Mouse (Mus musculus) kidney, embryonic 14.5 days (tissue): ENCODE results near the gene Slc36a2. TPM values are rescaled to one million over a fixed set of nuclear protein-coding genes. Genes with fewer than 3 reads are reported as not detected.

Experiments
- ATAC-seq: fragments of 200-750 bp; cut with Nextera tagmentation; 2 replicates; pipeline ENCODE4 v1.8.0; 2017; ENCODE audit warnings: moderate number of reproducible peaks, mild to moderate bottlenecking, moderate TSS enrichment, moderate library complexity; ENCODE audit not compliant: low FRiP score, low TSS enrichment
- H3K27ac ChIP-seq: fragments of 300-500 bp; sonication (generic); 2 replicates; pipeline ENCODE4 v1.5.1; 2014; ENCODE audit warnings: low read depth, mild to moderate bottlenecking, low read length, moderate library complexity, mixed read lengths
- H3K27me3 ChIP-seq: fragments of 300-500 bp; sonication (generic); 2 replicates; pipeline ENCODE4 v1.6.1; 2014; ENCODE audit warnings: mild to moderate bottlenecking, low read length; ENCODE audit not compliant: control insufficient read depth, insufficient read depth
- H3K36me3 ChIP-seq: fragments of 300-500 bp; sonication (generic); 2 replicates; pipeline ENCODE4 v1.6.1; 2014; ENCODE audit warnings: low read length, mixed read lengths; ENCODE audit not compliant: control insufficient read depth, insufficient read depth
- H3K4me1 ChIP-seq: fragments of 300-500 bp; sonication (generic); 2 replicates; pipeline ENCODE4 v1.6.1; 2014; ENCODE audit warnings: low read length, mixed read lengths; ENCODE audit not compliant: control insufficient read depth, insufficient read depth
- H3K4me2 ChIP-seq: fragments of 300-500 bp; sonication (generic); replicated peaks from 2 replicates; pipeline ENCODE4 v1.6.1; 2014; ENCODE audit warnings: low read depth, mild to moderate bottlenecking, low read length
- H3K4me3 ChIP-seq: fragments of 300-500 bp; sonication (generic); 2 replicates; pipeline ENCODE4 v1.5.1; 2014; ENCODE audit warnings: mild to moderate bottlenecking, low read length
- H3K9ac ChIP-seq: fragments of 300-500 bp; sonication (generic); 2 replicates; pipeline ENCODE4 v1.6.1; 2014; ENCODE audit warnings: low read depth, mild to moderate bottlenecking, low read length, moderate library complexity
- H3K9me3 ChIP-seq: fragments of 300-500 bp; sonication (generic); 2 replicates; pipeline ENCODE4 v1.6.1; 2016; ENCODE audit warnings: low read length; ENCODE audit not compliant: control insufficient read depth
- WGBS: fragments of 180-500 bp; shearing (Covaris S2); extraction: QIAGEN DNeasy Blood & Tissue Kit; methylation state at CpG from one replicate; pipeline ENCODE4 v1.1.7; 2014; 5-methylcytosine and 5-hydroxymethylcytosine counted together
- polyA plus RNA-seq: library from polyadenylated mRNA; unstranded; fragments of >200 nt; fragmentation: Nextera tagmentation; extraction: Ambion mirVana; gene quantifications from 2 replicates; pipeline ENCODE4 v1.2.1, GENCODE M21; 2014

Gene Slc36a2
- polyA plus RNA-seq, 1 experiment from 2014 or later, result 0.80 TPM

DNA sequence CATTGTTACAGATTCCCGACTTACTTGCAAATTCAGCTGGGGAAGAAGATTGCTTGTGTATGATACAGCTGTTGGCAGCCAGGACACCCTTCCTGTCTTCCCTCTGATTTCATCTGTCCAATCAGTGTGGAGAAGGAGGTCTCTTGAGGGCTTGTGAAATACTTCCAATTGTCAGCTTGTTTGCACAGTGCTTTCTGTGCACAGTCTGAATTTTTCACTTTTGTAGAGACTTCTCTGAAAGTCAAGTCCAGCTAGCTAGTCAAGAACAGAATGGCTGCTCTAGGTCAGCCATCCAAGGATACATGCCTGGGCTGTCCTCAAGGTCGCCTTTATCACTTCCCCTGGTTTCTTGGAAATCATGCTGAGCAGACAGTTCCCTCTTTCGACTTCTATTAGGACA is 30.1 kb upstream of the Slc36a2 start:
- Histone ChIP-seq H3K27me3 (no peaks in the 10 kb centered on the region), H3K9me3 (peaks cover 3% of the 10 kb centered on the region; the same call in 1 of the 2 replicates), H3K4me1 (0 out of 2 replicates have a peak, but pooled peaks cover 1% of the 10 kb centered on the region), H3K36me3 (peaks cover 3% of the 10 kb centered on the region; the same call in 1 of the 2 replicates), H3K27ac (no peak overlapping the region), H3K4me3 (no peak overlapping the region), H3K9ac (no peak overlapping the region), H3K4me2 (no peak overlapping the region)
- ATAC-seq, result no peak
- WGBS, result 73% methylated on average over 3 of the region's 3 CpGs

DNA sequence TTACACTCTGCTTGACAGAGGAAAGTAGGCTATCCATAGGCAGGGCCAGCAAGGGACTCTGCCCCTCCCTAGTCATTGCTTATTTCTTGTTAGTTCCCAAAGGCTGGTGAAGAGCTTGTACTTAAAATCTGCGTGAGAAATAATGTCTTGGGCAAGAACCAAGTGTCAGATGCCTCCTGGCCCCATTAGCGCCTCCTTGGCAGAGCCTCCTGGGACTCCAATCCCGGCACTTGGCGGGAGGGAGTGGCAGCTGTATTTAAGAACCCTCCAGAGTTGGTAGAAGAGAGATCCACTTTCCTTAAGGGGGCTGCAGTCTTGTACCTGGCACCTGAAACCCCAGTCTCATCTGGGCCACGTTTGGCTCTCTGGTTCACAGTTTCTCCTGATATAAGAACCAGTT is 29.3 kb upstream of the Slc36a2 start:
- Histone ChIP-seq H3K27ac (no peak overlapping the region), H3K9me3 (peaks cover 3% of the 10 kb centered on the region; the same call in 1 of the 2 replicates), H3K9ac (no peak overlapping the region), H3K4me3 (no peak overlapping the region), H3K4me2 (no peak overlapping the region), H3K27me3 (no peaks in the 10 kb centered on the region), H3K36me3 (peaks cover 3% of the 10 kb centered on the region; the same call in 1 of the 2 replicates), H3K4me1 (peaks cover 9% of the 10 kb centered on the region; the same call in 1 of the 2 replicates)
- no peak for ATAC-seq
- 83% methylated on average over 5 of the region's 5 CpGs for WGBS

DNA sequence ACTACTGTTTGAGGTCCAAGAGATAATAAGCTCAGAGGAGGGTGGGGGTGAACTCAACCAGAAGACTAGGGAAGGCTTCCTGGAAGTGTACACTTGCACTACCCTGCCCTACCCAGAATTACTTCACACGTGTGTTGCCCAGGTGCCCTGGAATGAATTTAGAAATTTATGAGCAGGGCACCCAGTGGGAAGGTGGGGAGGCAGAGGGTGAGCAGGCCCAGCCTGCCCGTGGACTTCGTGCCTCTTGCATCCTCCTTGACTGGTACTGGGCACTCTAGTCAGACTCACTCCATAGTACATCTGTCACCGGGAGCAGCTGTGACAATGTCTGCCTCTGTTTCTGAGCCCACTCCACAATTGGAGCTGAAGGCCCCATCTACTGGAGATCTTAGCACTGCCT is 28.6 kb upstream of the Slc36a2 start:
- H3K36me3 ChIP-seq, result no peaks in the 10 kb centered on the region
- no peak overlapping the region for H3K9ac ChIP-seq
- H3K27me3 ChIP-seq, result no peaks in the 10 kb centered on the region
- H3K4me2 ChIP-seq, result no peak overlapping the region
- H3K9me3 ChIP-seq, result peaks cover 3% of the 10 kb centered on the region; the same call in 1 of the 2 replicates
- WGBS, result 91% methylated on average over 4 of the region's 4 CpGs
- no peak overlapping the region for H3K27ac ChIP-seq
- no peak for ATAC-seq
- peaks cover 13% of the 10 kb centered on the region; the same call in 1 of the 2 replicates for H3K4me1 ChIP-seq
- H3K4me3 ChIP-seq, result no peak overlapping the region

DNA sequence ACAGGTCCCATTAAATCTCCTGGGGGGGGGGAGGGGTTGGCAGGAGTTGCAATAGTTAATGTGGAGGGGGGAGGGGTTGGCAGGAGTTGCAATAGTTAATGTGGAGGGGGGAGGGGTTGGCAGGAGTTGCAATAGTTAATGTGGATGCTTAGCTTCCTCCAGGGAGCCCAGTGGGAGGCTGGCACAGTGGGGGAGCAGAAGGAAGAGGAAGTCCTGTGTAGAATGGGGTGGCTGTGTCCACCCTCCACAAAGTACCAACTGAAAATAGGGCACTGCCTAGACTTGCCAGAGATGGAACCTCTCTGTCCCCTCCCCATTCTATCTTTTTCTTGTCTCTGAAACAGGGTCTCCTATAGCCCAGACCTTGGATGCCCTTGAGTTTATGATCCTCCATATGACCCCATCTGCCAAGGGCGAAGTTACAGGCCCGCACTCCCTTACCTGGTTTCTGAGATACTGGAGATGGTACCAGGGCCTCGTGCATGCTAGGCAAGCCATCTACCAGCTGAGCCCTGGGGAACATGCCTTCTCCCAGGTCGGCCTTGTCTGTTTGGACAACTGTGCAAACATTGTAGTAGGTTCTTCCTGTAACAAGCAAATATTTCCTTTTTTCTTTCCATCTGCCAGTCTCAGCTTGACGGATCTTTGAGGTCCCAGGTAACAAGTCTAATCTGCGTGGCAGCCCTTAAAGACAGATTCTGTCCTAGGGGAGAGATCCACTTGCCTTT is 24.9 kb upstream of the Slc36a2 start:
- Histone ChIP-seq H3K27ac (no peak overlapping the region), H3K36me3 (no peaks in the 10 kb centered on the region), H3K27me3 (no peaks in the 10 kb centered on the region), H3K4me2 (no peak overlapping the region), H3K4me1 (peaks cover 17% of the 10 kb centered on the region; the same call in 1 of the 2 replicates), H3K4me3 (no peak overlapping the region), H3K9me3 (peaks cover 3% of the 10 kb centered on the region; the same call in 1 of the 2 replicates), H3K9ac (no peak overlapping the region)
- ATAC-seq, result peak; percentile 74
- WGBS, result 67% methylated on average over 6 of the region's 6 CpGs

DNA sequence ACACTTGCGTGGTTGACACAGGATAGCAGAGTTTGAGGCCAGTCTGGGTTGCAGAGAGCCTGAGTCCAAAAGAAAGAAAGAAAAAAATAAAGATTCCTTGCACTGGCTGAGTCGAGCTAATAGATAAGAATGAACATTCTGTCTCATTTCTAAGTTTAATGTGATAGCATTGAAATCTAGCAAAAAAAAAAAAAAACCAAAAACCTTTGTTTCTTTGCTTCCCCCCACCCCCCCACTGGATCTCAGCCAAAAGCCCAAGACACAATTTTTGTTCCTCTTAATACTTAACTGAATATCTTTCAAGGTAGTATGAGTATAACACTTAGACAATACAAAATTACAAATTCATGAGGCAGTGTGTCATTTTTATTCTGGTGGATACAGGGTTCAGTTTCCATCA is 24.2 kb upstream of the Slc36a2 start:
- H3K27ac ChIP-seq, result no peak overlapping the region
- peaks cover 17% of the 10 kb centered on the region; the same call in 1 of the 2 replicates for H3K4me1 ChIP-seq
- peaks cover 3% of the 10 kb centered on the region; the same call in 1 of the 2 replicates for H3K9me3 ChIP-seq
- 50% methylated on average over 2 of the region's 2 CpGs for WGBS
- no peak overlapping the region for H3K4me3 ChIP-seq
- no peaks in the 10 kb centered on the region for H3K36me3 ChIP-seq
- H3K9ac ChIP-seq, result no peak overlapping the region
- no peaks in the 10 kb centered on the region for H3K27me3 ChIP-seq
- H3K4me2 ChIP-seq, result no peak overlapping the region
- no peak for ATAC-seq

DNA sequence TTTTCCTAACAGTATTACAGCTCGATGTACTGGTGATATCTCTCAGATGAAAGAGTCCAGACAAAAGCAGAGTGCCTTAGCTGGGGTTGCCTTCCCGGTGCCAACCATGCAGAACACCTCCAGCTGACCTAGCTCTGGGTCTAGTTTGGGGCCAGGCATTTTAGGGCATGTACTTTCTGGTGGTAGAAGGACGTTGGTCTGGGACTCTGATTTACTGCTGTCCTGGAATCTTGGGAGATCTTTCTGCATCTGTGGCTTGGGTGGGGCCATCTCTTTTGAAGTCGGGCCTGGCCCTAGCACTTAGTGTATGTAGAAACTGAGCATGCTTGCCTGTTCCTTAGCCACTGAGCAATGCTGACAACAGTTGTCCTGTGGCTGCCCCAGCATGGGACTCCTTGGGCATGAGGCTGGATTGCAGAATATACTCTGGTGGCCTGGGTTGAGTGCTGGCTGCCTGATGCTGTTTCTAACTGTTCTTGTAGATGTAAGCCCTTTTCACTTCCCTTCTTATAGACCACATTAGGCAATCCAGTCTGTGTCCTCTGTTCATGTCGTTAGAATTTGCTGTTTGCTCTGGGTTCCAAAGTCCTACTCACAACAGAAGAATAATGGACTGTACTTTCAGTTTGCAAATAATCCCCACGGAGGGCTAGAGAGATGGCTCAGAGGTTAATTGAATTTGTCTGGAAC is 23.3 kb upstream of the Slc36a2 start:
- 41% methylated on average over 6 of the region's 6 CpGs for WGBS
- Histone ChIP-seq H3K4me1 (peaks cover 17% of the 10 kb centered on the region; the same call in 1 of the 2 replicates), H3K27ac (no peak overlapping the region), H3K9me3 (peaks cover 3% of the 10 kb centered on the region; the same call in 1 of the 2 replicates), H3K4me3 (no peak overlapping the region), H3K4me2 (no peak overlapping the region; the same call in 1 of the 2 replicates), H3K36me3 (no peaks in the 10 kb centered on the region), H3K27me3 (no peaks in the 10 kb centered on the region), H3K9ac (no peak overlapping the region)
- no peak for ATAC-seq

DNA sequence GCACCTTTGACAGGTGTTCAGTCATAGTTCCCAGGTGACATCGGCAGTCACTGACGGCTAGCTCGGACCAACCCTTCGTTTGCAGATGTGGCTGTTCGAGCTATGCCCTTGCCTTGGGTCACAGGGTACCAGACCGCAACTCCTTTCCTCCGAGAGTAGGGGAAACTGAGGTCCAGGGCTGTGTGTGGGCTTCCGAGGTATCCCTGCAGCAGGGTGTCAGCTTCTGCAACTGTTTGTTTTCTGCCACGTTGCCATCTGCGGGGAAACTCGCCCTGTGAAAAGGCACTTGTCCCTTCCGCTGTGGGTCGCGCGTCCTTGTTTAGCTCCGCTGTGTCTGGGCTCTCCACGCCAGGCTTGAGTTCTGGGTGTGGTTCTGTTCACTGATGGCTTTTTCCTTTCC is 19.7 kb upstream of the Slc36a2 start:
- no peak for ATAC-seq
- H3K4me3 ChIP-seq, result peak overlapping the region; percentile 77
- H3K9me3 ChIP-seq, result no peaks in the 10 kb centered on the region
- 6% methylated on average over 17 of the region's 17 CpGs for WGBS
- H3K4me2 ChIP-seq, result peak overlapping the region; percentile 96
- H3K4me1 ChIP-seq, result peaks cover 12% of the 10 kb centered on the region; the same call in 1 of the 2 replicates
- H3K9ac ChIP-seq, result peak overlapping the region; percentile 56
- no peak overlapping the region for H3K27ac ChIP-seq
- no peaks in the 10 kb centered on the region for H3K27me3 ChIP-seq
- H3K36me3 ChIP-seq, result no peaks in the 10 kb centered on the region

DNA sequence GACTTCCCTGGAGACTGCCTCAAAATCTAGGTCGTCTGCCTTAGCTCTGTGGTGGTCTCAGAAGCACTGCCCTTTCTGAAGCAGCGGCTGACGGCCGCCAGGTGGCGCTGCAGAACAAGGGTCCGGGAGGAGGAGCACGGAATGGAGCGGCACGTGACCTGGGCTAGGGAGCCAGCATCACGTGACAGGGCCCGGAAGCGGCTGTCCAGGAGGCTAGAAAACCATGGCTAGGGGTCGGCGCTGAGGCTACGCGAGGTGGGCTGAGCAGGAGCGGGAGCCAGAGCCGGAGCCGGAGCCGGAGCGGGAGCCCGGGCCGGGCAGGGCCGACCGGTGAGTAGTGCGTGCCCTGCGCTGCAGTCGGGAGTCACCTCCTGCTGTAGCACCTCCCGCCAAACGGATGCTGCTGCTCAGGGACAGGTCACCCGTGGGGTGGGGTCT is 19.3 kb upstream of the Slc36a2 start, which contains the start of gene Slc36a1:
Gene Slc36a1, plus strand, starts transcription at position 192 of the 438 bp plus-strand sequence.
- Histone ChIP-seq H3K9me3 (no peaks in the 10 kb centered on the region), H3K36me3 (no peaks in the 10 kb centered on the region), H3K4me3 (peak within 1 kb of the TSS; percentile 77), H3K4me1 (peaks cover 8% of the 10 kb centered on the region; the same call in 1 of the 2 replicates), H3K4me2 (peak within 1 kb of the TSS; percentile 96), H3K27me3 (no peaks in the 10 kb centered on the region), H3K9ac (peak within 1 kb of the TSS; percentile 56), H3K27ac (no peak within 1 kb of the TSS)
- WGBS, result under 1% methylated on average over 31 of the region's 31 CpGs
- ATAC-seq, result peak; percentile 95
